Mouse (Mus musculus): ENCODE results near the gene Cdipt. TPM values are rescaled to one million over a fixed set of nuclear protein-coding genes. Genes with fewer than 3 reads are reported as not detected.

Cdipt gene
- total and polyA plus RNA-seq, 3 experiments, result 98.4 to 151 TPM; not detected in 1

DNA sequence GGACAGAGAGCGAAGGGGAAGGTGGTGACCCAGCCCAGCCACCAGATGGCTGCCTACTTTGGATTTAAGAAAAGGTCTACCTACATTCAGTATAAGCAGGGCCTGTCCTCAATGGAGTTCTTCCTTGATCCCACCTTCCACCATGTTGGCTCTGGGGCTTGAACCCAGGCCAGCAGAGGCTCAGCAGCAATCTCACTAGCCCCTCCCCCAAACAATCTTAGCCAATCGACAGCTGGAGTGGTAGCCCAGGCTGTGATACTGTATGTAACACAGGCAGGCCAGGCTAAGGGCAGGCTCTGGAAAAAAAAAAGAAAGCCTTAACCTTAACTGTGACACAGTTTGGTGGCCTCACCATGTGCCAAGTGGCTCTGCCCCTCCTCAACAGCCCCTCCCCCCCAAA is 36.0 kb downstream of the Cdipt start:
- Histone ChIP-seq H3K27ac (ENCODE audit: control insufficient read depth, low read depth, low read length) (no peak overlapping the region), H3K79me2 (ENCODE audit: control insufficient read depth, insufficient read depth, low read length, poor library complexity) (peaks cover 32% of the 10 kb centered on the region), H3K4me1 (ENCODE audit: control insufficient read depth in 1 of 2, insufficient read depth in 2 of 2, low read length in 2 of 2) (peaks cover 10 to 36% of the 10 kb centered on the region in 2 experiments), H3K4me3 (ENCODE audit: control insufficient read depth in 1 of 2, insufficient read depth in 1 of 2, low read depth in 2 of 2, low read length in 2 of 2) (no peak overlapping the region), H3K27me3 (ENCODE audit: control insufficient read depth in 1 of 2, insufficient read depth in 2 of 2, low read length in 2 of 2) (no peaks in the 10 kb centered on the region), H3K9ac (ENCODE audit: control insufficient read depth, low read depth, low read length, poor library complexity, severe bottlenecking) (no peak overlapping the region), H3K36me3 (ENCODE audit: control insufficient read depth in 1 of 2, insufficient read depth in 2 of 2, low read length in 2 of 2) (peaks cover 0 to 29% of the 10 kb centered on the region in 2 experiments; a peak in 2 of 4 replicates), H3K9me3 (replicated peaks; ENCODE audit: insufficient read depth, low read length) (no peaks in the 10 kb centered on the region)
- TF ChIP-seq CTCF (IDR thresholded peaks at IDR 0.05 in 2 of 3, conservative IDR thresholded peaks at IDR 0.05 in 1 of 3; ENCODE audit: control insufficient read depth in 1 of 3, insufficient read depth in 1 of 3, low read depth in 2 of 3, low read length in 3 of 3, poor library complexity in 1 of 3, severe bottlenecking in 1 of 3) (peak in 1 of 3 experiments; percentile 11; a peak in 1 of 6 replicates), SMC3 (IDR thresholded peaks at IDR 0.05; ENCODE audit: low read depth, low read length) (peak; percentile 25; the same call in 1 of the 2 replicates), POLR2A (IDR thresholded peaks at IDR 0.05; ENCODE audit: control insufficient read depth in 1 of 2, insufficient read depth in 1 of 2, low read depth in 1 of 2, low read length in 2 of 2, poor library complexity in 1 of 2) (no peak; a peak in 1 of 4 replicates), ZNF384 (IDR thresholded peaks at IDR 0.05; ENCODE audit: low read depth, low read length) (no peak), NELFE (IDR thresholded peaks at IDR 0.05; ENCODE audit: low read depth, low read length) (0 out of 2 replicates have a peak, but pooled peaks have one; percentile 25), ZMIZ1 (IDR thresholded peaks at IDR 0.05; ENCODE audit: low read depth, low read length) (0 out of 2 replicates have a peak, but pooled peaks have one; percentile 32), UBTF (IDR thresholded peaks at IDR 0.05; ENCODE audit: borderline replicate concordance, insufficient read depth, low read depth, low read length) (no peak), MXI1 (IDR thresholded peaks at IDR 0.05; ENCODE audit: low read depth, low read length) (no peak), CHD1 (IDR thresholded peaks at IDR 0.05; ENCODE audit: low read depth, low read length) (no peak)
- DNase-seq (ENCODE audit: low read depth, low spot score), result peak; percentile 41

DNA sequence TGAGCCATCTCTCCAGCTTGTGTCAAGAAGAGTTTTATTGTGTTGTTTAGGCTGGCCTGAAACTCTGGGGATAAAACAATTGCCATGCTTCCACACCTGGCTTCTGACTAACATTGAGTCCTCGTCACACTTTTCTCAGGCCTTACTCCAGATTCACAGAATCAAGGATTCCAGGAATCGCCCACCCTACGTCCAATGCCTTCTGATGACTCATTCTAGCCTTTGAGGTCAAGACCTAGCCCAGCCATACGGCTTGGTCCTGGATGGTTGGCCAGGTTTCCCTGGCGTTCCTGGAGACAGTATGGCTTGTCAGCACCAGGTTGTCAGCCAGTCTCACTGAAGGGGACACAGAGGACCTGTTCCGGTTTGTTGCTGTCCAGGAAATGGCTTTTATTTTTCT is 36.7 kb downstream of the Cdipt start:
- no peak for DNase-seq (ENCODE audit: low read depth, low spot score)
- no peak for TF ChIP-seq ZKSCAN1 (IDR thresholded peaks at IDR 0.05; ENCODE audit: low read depth, low read length)
- TF ChIP-seq RCOR1 (IDR thresholded peaks at IDR 0.05; ENCODE audit: low read depth, low read length), result no peak
- no peak for TF ChIP-seq ELF1 (IDR thresholded peaks at IDR 0.05; ENCODE audit: low read depth, low read length)
- TF ChIP-seq TAL1 (IDR thresholded peaks at IDR 0.05; ENCODE audit: low read length), result no peak
- no peak for TF ChIP-seq BHLHE40 (IDR thresholded peaks at IDR 0.05; ENCODE audit: borderline replicate concordance, low read depth, low read length)
- TF ChIP-seq MAZ (IDR thresholded peaks at IDR 0.05; ENCODE audit: low read depth, low read length), result no peak
- TF ChIP-seq UBTF (IDR thresholded peaks at IDR 0.05; ENCODE audit: borderline replicate concordance, insufficient read depth, low read depth, low read length), result no peak
- no peak for TF ChIP-seq MYC (IDR thresholded peaks at IDR 0.05; ENCODE audit: low read depth, low read length)
- no peak for TF ChIP-seq CTCF (IDR thresholded peaks at IDR 0.05 in 2 of 3, conservative IDR thresholded peaks at IDR 0.05 in 1 of 3; ENCODE audit: control insufficient read depth in 1 of 3, insufficient read depth in 1 of 3, low read depth in 2 of 3, low read length in 3 of 3, poor library complexity in 1 of 3, severe bottlenecking in 1 of 3)
- no peak for TF ChIP-seq CHD2 (IDR thresholded peaks at IDR 0.05; ENCODE audit: low read length)
- no peak for TF ChIP-seq POLR2AphosphoS2 (IDR thresholded peaks at IDR 0.05; ENCODE audit: low read length)
- TF ChIP-seq JUND (IDR thresholded peaks at IDR 0.05; ENCODE audit: low read depth, low read length), result no peak
- TF ChIP-seq NELFE (IDR thresholded peaks at IDR 0.05; ENCODE audit: low read depth, low read length), result no peak
- no peak for TF ChIP-seq NRF1 (IDR thresholded peaks at IDR 0.05; ENCODE audit: insufficient read depth, low read depth, low read length, poor library complexity, severe bottlenecking)
- no peak for TF ChIP-seq POLR2A (IDR thresholded peaks at IDR 0.05; ENCODE audit: control insufficient read depth in 1 of 2, insufficient read depth in 1 of 2, low read depth in 1 of 2, low read length in 2 of 2, poor library complexity in 1 of 2)
- TF ChIP-seq MAFK (IDR thresholded peaks at IDR 0.05; ENCODE audit: borderline replicate concordance, low read depth, low read length), result no peak
- no peak for TF ChIP-seq EP300 (IDR thresholded peaks at IDR 0.05; ENCODE audit: low read depth in 1 of 2, low read length in 2 of 2)
- TF ChIP-seq TCF12 (IDR thresholded peaks at IDR 0.05; ENCODE audit: low read depth, low read length), result no peak
- no peak for TF ChIP-seq ZC3H11A (IDR thresholded peaks at IDR 0.05; ENCODE audit: low read depth, low read length)
- Histone ChIP-seq H3K9me3 (replicated peaks; ENCODE audit: insufficient read depth, low read length) (no peaks in the 10 kb centered on the region), H3K4me3 (ENCODE audit: control insufficient read depth in 1 of 2, insufficient read depth in 1 of 2, low read depth in 2 of 2, low read length in 2 of 2) (no peak overlapping the region), H3K4me1 (ENCODE audit: control insufficient read depth in 1 of 2, insufficient read depth in 2 of 2, low read length in 2 of 2) (peaks cover 10 to 35% of the 10 kb centered on the region in 2 experiments), H3K9ac (ENCODE audit: control insufficient read depth, low read depth, low read length, poor library complexity, severe bottlenecking) (no peak overlapping the region), H3K36me3 (ENCODE audit: control insufficient read depth in 1 of 2, insufficient read depth in 2 of 2, low read length in 2 of 2) (peaks cover 0 to 29% of the 10 kb centered on the region in 2 experiments; a peak in 2 of 4 replicates), H3K79me2 (ENCODE audit: control insufficient read depth, insufficient read depth, low read length, poor library complexity) (peaks cover 36% of the 10 kb centered on the region), H3K27ac (ENCODE audit: control insufficient read depth, low read depth, low read length) (no peak overlapping the region), H3K27me3 (ENCODE audit: control insufficient read depth in 1 of 2, insufficient read depth in 2 of 2, low read length in 2 of 2) (no peaks in the 10 kb centered on the region)
